Mouse (Mus musculus): ENCODE results near the gene Igf1r. TPM values are rescaled to one million over a fixed set of nuclear protein-coding genes. Genes with fewer than 3 reads are reported as not detected.
A peak's percentile ranks its signal among the peaks of the same experiment; 100 is the strongest.

Gene Igf1r
- total RNA-seq, 2 experiments from 2014 or later: 49.2 to 53.4 TPM

- no peak for DNase-seq
Measured at GRCm38 (mm10) chr7:68054498-68054897, 101.9 kb downstream of the Igf1r start.

GRCm38 (mm10) chr7:68054956-68055355 lies 102.3 kb downstream of the Igf1r start:
- DNase-seq: no peak

- no peak for DNase-seq
Measured at GRCm38 (mm10) chr7:68057010-68057409, 104.4 kb downstream of the Igf1r start.

- DNase-seq: no peak
Measured at GRCm38 (mm10) chr7:68059690-68060089, 107.1 kb downstream of the Igf1r start.

- DNase-seq: no peak
Measured at GRCm38 (mm10) chr7:68061434-68061833, 108.8 kb downstream of the Igf1r start.

- DNase-seq: no peak
Measured at GRCm38 (mm10) chr7:68062170-68062848, 109.7 kb downstream of the Igf1r start.

- no peak for DNase-seq
Measured at GRCm38 (mm10) chr7:68062849-68063208, 110.2 kb downstream of the Igf1r start.

- DNase-seq: no peak
Measured at GRCm38 (mm10) chr7:68063711-68064110, 111.1 kb downstream of the Igf1r start.

GRCm38 (mm10) chr7:68064120-68064519 lies 111.5 kb downstream of the Igf1r start:
- DNase-seq: no peak

- peak; percentile 66 for DNase-seq
Measured at GRCm38 (mm10) chr7:68064647-68065362, 112.2 kb downstream of the Igf1r start.

GRCm38 (mm10) chr7:68065904-68066303 lies 113.3 kb downstream of the Igf1r start:
- DNase-seq: peak; percentile 71

GRCm38 (mm10) chr7:68067321-68067720 lies 114.7 kb downstream of the Igf1r start:
- no peak for DNase-seq

GRCm38 (mm10) chr7:68069324-68069723 lies 116.7 kb downstream of the Igf1r start:
- no peak for DNase-seq

- DNase-seq: no peak
Measured at GRCm38 (mm10) chr7:68070030-68070429, 117.4 kb downstream of the Igf1r start.

GRCm38 (mm10) chr7:68070626-68071025 lies 118.0 kb downstream of the Igf1r start:
- peak; percentile 79 for DNase-seq

- no peak for DNase-seq
Measured at GRCm38 (mm10) chr7:68071050-68071449, 118.4 kb downstream of the Igf1r start.

- DNase-seq: no peak
Measured at GRCm38 (mm10) chr7:68071749-68072148, 119.1 kb downstream of the Igf1r start.

- DNase-seq: no peak
Measured at GRCm38 (mm10) chr7:68072524-68073459, 120.2 kb downstream of the Igf1r start.

GRCm38 (mm10) chr7:68073460-68073806 lies 120.8 kb downstream of the Igf1r start:
- DNase-seq: no peak

- no peak for DNase-seq
Measured at GRCm38 (mm10) chr7:68074748-68075147, 122.1 kb downstream of the Igf1r start.

- DNase-seq: no peak
Measured at GRCm38 (mm10) chr7:68075401-68075800, 122.8 kb downstream of the Igf1r start.

GRCm38 (mm10) chr7:68080122-68080845 lies 127.7 kb downstream of the Igf1r start:
- DNase-seq: peak; percentile 65
